Mouse (Mus musculus) layer of hippocampus, postnatal 36 days (tissue): ENCODE data around the gene Gm5114. TPM values are rescaled to one million over a fixed set of nuclear protein-coding genes. Genes with fewer than 3 reads are reported as not detected.
"Not testable (repeated sequence)": the region's sequence is repeated elsewhere in the genome, so short reads cannot be mapped to it uniquely, and the experiment has no call there.

Experiments used
- DNase-seq, 2 experiments: peaks; one replicate each; pipeline ENCODE4 v3.0.0; 2022
- microRNA-seq, 2 experiments: library from miRNA; unstranded; fragments of <30 nt; microRNA quantifications; one replicate each; pipeline ENCODE4 v1.2.0; 2021
- total RNA-seq, 2 experiments: library from RNA; stranded (reverse); gene quantifications; 2 replicates each; pipeline ENCODE4 v1.2.3; 2021

The Gm5114 gene
- not detected for total RNA-seq

DNA sequence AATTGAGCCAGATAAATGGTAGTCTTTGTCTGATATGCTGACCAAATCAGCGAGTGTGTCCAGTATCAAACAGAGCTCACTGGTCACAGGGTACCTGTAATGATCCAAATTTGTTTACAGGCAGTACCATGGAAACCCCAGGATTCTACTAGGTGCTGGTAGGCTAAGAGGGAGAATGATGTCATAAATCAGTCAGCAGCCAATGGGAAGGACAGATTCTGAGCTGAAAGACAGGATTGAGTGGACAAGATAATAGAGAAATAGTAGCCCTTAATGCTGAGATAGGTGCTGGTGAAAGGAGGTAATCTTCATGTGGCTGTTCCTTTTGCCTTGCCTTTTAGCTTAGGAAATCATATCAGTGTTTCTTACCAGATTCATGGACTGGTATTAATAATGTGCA is at the start of gene Gm5114:
TSS of gene Gm5114 (minus strand) at position 101 of the 400 bp plus-strand sequence.
- DNase-seq = not testable (repeated sequence)

GRCm38 (mm10) chr7:39455806-39456205 is 42.8 kb upstream of the Gm5114 start:
- no peak for DNase-seq

DNA sequence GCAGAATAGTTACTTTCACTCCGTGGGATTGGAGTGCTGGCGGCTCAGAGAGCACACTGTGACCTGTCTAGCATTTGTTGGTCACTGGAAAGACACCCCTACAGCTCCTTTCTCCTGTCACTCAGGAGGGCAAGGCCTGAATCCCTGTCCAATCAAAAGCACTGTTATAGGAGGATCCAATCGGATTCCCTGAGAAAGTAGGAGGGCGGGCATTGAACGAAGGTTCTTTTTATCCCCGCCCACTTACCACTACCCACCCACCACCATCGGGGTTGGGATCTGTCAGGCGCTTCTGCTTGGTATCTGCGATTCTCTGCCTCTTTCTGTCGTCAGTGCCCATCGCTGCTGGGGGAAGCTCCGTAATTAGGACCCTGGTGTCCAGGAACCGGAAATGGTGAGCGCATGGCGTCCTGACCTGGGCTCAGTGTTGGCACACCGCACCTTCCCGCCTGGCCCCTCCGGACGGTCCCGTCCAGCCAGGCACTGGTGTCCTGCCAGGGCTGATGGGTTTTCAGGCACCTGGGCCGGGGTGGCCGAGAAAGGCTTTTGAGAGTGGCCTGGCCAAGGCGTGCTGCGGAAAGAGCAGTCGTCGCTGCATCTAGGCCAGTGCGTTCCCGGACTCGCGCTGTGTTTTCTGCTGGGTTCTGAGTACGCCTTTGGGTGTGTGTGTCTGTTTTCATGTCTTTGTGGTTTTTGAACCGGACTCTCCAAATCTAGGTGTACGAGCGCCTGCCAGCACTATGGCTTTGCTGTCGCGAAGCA is 36.5 kb upstream of the Gm5114 start:
- peak; percentile 86 for DNase-seq

GRCm38 (mm10) chr7:39448626-39449242 is 35.8 kb upstream of the Gm5114 start:
- no peak for DNase-seq

DNA sequence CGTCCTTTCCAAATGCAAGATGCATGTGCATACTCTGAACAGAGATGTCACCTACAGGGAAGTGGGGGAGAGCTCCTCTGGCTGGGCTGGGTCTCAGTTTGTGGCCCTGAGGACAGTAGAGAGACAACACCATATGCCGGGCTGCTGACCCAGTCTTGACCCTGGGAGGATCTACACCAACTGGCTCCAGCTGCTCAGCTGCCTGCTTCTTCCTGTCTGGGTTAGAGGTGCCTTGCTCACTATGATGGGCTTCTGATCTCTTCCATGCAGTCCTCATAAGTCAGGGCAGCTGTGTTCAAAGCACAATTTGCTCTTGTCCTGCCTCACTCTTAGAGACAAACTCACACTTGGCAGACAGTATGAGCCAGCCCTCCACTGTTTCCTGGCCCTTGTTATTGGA is 28.3 kb upstream of the Gm5114 start:
- DNase-seq = no peak

DNA sequence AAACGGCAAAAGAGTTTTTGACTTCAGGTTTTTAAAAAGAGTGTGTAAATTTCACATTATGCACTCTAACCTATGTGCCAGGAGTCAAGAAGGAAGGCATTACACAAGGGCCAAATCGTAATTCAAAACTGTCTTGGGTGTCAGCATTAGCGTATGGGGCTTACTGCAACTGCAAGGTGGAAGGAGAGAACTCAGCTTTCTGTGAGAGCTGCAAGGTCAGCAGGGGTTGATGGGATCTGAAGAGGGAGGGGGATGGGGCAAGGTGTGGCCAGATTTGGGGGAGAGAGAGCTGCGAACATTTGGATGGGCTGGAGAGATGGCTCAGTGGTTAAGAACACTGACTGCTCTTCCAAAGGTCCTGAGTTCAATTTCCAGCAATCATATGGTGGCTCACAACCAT is 27.4 kb upstream of the Gm5114 start:
- no peak for DNase-seq

Small RNAs within 50 kb of the gene (microRNA-seq; reads per million reads assigned to microRNA genes)
- gene Gm27437 = 0 reads per million in 2 experiments

Other genes with a start within 250 kb of the Gm5114 start
- gene Zfp619, start 104.6 kb upstream of the Gm5114 start, total RNA-seq = 1 to 10 TPM; 3.7 to 3.9 TPM